Mouse (Mus musculus) C2C12 (cell line): ENCODE measurements around the gene Scaf1.

Experiments
- CEBPB ChIP-seq: IDR thresholded peaks from one replicate; pipeline ENCODE4 v1.6.1; 2011; ENCODE audit warnings: low read depth, mild to moderate bottlenecking, control low read depth, moderate library complexity
- CTCF ChIP-seq: IDR thresholded peaks from one replicate; pipeline ENCODE4 v1.5.1; 2011; ENCODE audit not compliant: control insufficient read depth, insufficient read depth, insufficient read length
- FOSL1 ChIP-seq: IDR thresholded peaks from one replicate; pipeline ENCODE4 v1.8.0; 2011; ENCODE audit warnings: mild to moderate bottlenecking, low read length; ENCODE audit not compliant: poor library complexity, insufficient read depth, severe bottlenecking
- MYOD1 ChIP-seq: IDR thresholded peaks from one replicate; pipeline ENCODE4 v1.6.1; 2011; ENCODE audit warnings: low read depth; ENCODE audit not compliant: control insufficient read depth, insufficient read length
- USF1 ChIP-seq: IDR thresholded peaks from one replicate; pipeline ENCODE4 v1.6.1; 2011; ENCODE audit warnings: low read depth, mild to moderate bottlenecking, control low read depth, moderate library complexity

DNA sequence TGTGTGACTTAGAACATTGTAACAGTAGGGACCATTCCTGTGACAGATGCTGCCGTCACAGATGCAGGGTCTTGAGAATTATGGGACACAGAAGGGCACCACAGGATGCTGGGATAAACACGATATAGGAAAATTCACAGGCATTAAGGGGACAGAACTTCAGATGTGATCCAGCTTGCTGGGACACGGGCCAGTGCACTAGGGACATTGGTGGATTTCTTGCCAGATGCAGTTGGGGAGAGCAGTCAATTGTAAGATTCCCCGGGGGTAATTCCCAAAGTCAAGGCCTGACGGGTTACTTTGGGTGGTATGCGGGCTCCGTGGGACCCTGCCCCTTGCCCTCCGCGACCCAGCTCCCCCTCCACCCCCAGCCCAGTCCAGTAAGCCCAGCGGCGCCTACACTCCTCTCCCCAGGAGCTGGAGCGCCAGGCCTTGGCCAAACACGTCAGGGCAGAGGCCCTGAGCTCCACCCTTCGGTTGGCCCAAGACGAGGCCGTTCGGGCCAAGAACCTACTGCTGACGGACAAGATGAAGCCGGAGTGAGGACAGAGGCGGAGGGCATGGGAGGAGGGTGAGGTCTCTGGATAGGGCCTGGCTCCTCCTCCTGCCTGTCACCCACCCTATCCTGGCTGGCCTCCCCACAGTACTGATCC lies 58.9 kb downstream of the Scaf1 start:
- TF ChIP-seq CTCF (no peak), FOSL1 (no peak), USF1 (no peak), CEBPB (no peak), MYOD1 (no peak)
